Mouse (Mus musculus) ES-E14 (cell line): ENCODE data around the gene Ift27.

Experiments
- CHD2 ChIP-seq: IDR thresholded peaks from 2 replicates; pipeline ENCODE4 v1.6.1; 2014; ENCODE audit warnings: mild to moderate bottlenecking, low read depth, low read length, inconsistent platforms
- HCFC1 ChIP-seq: IDR thresholded peaks from 2 replicates; pipeline ENCODE4 v1.6.1; 2012; ENCODE audit warnings: low read length, inconsistent platforms, borderline replicate concordance; ENCODE audit not compliant: insufficient read depth
- MAFK ChIP-seq: IDR thresholded peaks from 2 replicates; pipeline ENCODE4 v1.6.1; 2014; ENCODE audit warnings: mild to moderate bottlenecking, low read depth, low read length, inconsistent platforms; ENCODE audit not compliant: insufficient read depth
- ZC3H11A ChIP-seq: IDR thresholded peaks from 2 replicates; pipeline ENCODE4 v1.6.1; 2012; ENCODE audit warnings: low read depth, mild to moderate bottlenecking, inconsistent platforms, low read length, borderline replicate concordance
- ZNF384 ChIP-seq: IDR thresholded peaks from 2 replicates; pipeline ENCODE4 v1.6.1; 2012; ENCODE audit warnings: low read depth, low read length, inconsistent platforms

GRCm38 (mm10) chr15:78170708-78171107 lies 3.2 kb downstream of the Ift27 start:
- TF ChIP-seq HCFC1, result no peak
- TF ChIP-seq CHD2, result no peak
- no peak for TF ChIP-seq ZNF384
- no peak for TF ChIP-seq ZC3H11A
- no peak for TF ChIP-seq MAFK
